Mouse (Mus musculus) heart, embryonic 12.5 days (tissue): Measurements from ENCODE around the gene Spdl1. TPM values are rescaled to one million over a fixed set of nuclear protein-coding genes. Genes with fewer than 3 reads are reported as not detected.
"Not testable (repeated sequence)": the region's sequence is repeated elsewhere in the genome, so short reads cannot be mapped to it uniquely, and the experiment has no call there.

Experiments
- ATAC-seq: fragments of 200-750 bp; cut with Nextera tagmentation; 2 replicates; pipeline ENCODE4 v1.8.0; 2017; ENCODE audit warnings: moderate TSS enrichment, moderate library complexity; ENCODE audit not compliant: insufficient number of reproducible peaks, low FRiP score
- H3K27ac ChIP-seq: fragments of 300-500 bp; sonication (generic); 2 replicates; pipeline ENCODE4 v1.5.1; 2016; ENCODE audit warnings: mild to moderate bottlenecking, moderate library complexity; ENCODE audit not compliant: poor library complexity, severe bottlenecking
- H3K27me3 ChIP-seq: fragments of 300-500 bp; sonication (generic); replicated peaks from 2 replicates; pipeline ENCODE4 v1.6.1; 2016; ENCODE audit warnings: mild to moderate bottlenecking, moderate library complexity
- H3K36me3 ChIP-seq: fragments of 300-500 bp; sonication (generic); 2 replicates; pipeline ENCODE4 v1.6.1; 2016; ENCODE audit warnings: mild to moderate bottlenecking, moderate library complexity
- H3K4me1 ChIP-seq: fragments of 300-500 bp; sonication (generic); replicated peaks from 2 replicates; pipeline ENCODE4 v1.6.1; 2016; ENCODE audit warnings: mild to moderate bottlenecking
- H3K4me2 ChIP-seq: fragments of 300-500 bp; sonication (generic); 2 replicates; pipeline ENCODE4 v1.6.1; 2016; ENCODE audit warnings: mild to moderate bottlenecking, moderate library complexity
- H3K4me3 ChIP-seq: fragments of 300-500 bp; sonication (generic); 2 replicates; pipeline ENCODE4 v1.5.1; 2016; ENCODE audit warnings: mild to moderate bottlenecking
- H3K9ac ChIP-seq: fragments of 300-500 bp; sonication (generic); 2 replicates; pipeline ENCODE4 v1.6.1; 2016; ENCODE audit warnings: mild to moderate bottlenecking, moderate library complexity
- H3K9me3 ChIP-seq: fragments of 300-500 bp; sonication (generic); replicated peaks from 2 replicates; pipeline ENCODE4 v1.6.1; 2016; ENCODE audit warnings: mild to moderate bottlenecking, moderate library complexity
- WGBS: fragments of 180-500 bp; shearing (Covaris S2); methylation state at CpG from one replicate; pipeline ENCODE4 v1.1.7; 2016; 5-methylcytosine and 5-hydroxymethylcytosine counted together
- polyA plus RNA-seq: library from polyadenylated mRNA; unstranded; fragments of >200 nt; fragmentation: Nextera tagmentation; extraction: Ambion mirVana; gene quantifications from 2 replicates; pipeline ENCODE4 v1.2.1, GENCODE M21; 2016

The Spdl1 gene
- polyA plus RNA-seq, 1 experiment from 2014 or later = 19.2 TPM

DNA sequence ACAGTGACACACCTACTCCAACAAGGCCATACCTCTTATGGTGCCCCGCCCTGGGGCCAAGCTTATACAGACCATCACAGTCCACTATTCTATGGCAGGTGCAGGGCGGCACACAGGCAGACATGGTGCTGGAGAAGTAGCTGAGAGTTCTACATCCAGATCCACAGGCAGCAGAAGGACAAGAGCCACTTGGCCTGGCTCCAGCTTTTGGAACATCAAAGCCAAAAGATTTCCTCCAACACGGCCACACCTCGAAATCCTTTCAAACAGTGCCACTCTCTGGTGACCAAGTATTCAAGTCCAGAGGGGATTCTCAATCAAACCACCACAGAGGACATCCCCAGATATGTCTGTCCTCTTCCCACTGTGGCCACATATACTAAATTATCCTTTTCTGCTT lies 28.4 kb downstream of the Spdl1 start:
- H3K27ac ChIP-seq, H3K36me3 ChIP-seq, H3K9me3 ChIP-seq, ATAC-seq, H3K27me3 ChIP-seq, H3K4me1 ChIP-seq, H3K4me3 ChIP-seq, H3K4me2 ChIP-seq, H3K9ac ChIP-seq: not testable (repeated sequence)
- 75% methylated on average over 4 of the region's 4 CpGs for WGBS

DNA sequence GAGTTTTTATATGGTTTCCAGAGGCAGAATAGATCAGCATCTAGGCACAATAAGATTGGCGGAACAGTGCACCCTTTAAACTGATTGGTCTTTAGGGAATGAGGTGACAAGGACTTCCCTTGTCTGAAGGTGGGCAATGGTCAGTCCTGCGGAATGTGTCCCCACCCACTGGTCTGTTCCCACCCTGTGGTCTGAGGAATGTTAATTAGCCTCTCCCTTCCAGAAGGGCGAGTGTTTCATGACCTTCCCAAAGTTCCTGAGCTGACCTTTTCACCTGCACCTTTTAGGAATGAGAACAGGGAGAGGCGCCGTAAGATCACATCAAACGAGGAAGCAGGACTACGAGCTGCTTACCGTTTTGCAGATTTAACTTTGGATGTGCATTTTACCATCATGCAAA lies 35.4 kb downstream of the Spdl1 start:
- H3K36me3 ChIP-seq, H3K9ac ChIP-seq, H3K4me3 ChIP-seq, H3K9me3 ChIP-seq, H3K27me3 ChIP-seq, H3K4me2 ChIP-seq, H3K27ac ChIP-seq, H3K4me1 ChIP-seq, ATAC-seq: not testable (repeated sequence)
- 50% methylated on average over 8 of the region's 8 CpGs for WGBS

DNA sequence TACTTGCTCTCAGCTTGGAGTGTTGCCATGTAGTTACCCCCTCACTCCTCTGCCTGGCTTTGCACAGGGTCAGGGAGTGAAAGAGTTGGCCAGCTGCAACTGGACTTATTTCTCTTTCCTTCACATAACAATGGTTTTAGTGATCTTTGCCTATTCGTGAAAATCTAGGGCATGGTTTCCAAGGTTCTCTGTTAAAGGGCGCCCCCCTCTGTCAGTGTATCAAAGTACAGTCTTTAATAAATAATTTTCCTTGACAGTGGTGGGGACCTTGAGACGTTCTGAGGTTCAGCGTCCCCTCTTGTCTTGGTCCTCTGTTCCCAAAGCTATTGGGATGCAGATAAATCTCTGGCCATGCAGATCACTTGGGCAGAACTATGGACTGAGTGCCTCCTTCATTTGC lies 37.3 kb downstream of the Spdl1 start:
- Histone ChIP-seq H3K36me3 (no peaks in the 10 kb centered on the region), H3K4me1 (no peaks in the 10 kb centered on the region), H3K4me2 (no peak overlapping the region), H3K9me3 (no peaks in the 10 kb centered on the region), H3K4me3 (no peak overlapping the region), H3K27ac (no peak overlapping the region), H3K27me3 (no peaks in the 10 kb centered on the region), H3K9ac (no peak overlapping the region)
- no peak for ATAC-seq
- 29% methylated on average over 4 of the region's 4 CpGs for WGBS

DNA sequence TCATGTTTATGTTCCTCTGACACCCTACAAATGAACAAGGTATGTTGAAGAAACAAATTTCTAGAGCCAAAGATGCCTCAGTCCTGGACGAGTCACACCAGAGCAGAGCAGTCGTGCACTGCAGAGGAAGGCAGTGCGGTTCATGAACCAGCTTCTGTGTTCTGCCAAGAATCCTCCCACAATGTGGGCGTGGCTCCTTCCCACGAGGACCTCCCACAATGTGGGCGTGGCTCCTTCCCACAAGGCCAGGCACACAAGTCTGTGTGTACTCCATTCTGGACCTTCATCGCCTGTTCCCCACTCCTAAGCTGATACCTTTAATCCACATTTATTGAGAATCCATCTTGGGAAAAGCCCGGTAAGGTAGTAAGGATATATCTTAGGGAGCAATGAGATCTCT lies 41.6 kb downstream of the Spdl1 start:
- Histone ChIP-seq H3K4me2 (no peak overlapping the region), H3K4me1 (no peaks in the 10 kb centered on the region), H3K27me3 (no peaks in the 10 kb centered on the region), H3K9ac (no peak overlapping the region), H3K36me3 (no peaks in the 10 kb centered on the region), H3K4me3 (no peak overlapping the region), H3K27ac (no peak overlapping the region), H3K9me3 (no peaks in the 10 kb centered on the region)
- no peak for ATAC-seq
- 53% methylated on average over 8 of the region's 8 CpGs for WGBS

DNA sequence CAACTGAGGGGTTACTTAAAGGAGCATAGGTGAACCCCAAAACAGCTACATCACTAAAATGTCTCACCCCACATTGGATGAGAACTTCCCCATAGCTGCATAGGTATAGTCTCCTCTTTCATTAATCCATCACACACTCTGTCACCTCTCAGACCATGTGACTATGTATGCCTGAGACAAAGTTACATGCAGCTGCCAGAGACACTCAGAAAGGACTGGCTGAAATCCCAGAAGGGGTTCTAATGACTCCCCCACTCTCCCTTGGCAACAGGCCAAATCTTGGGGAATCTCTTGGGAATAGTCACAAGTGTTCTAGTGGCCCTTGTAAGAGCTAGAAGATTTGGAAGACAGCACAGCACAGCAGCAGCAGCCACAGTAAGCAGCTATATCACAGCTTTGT lies 48.6 kb downstream of the Spdl1 start:
- Histone ChIP-seq H3K9ac (no peak overlapping the region), H3K9me3 (no peaks in the 10 kb centered on the region), H3K36me3 (no peaks in the 10 kb centered on the region), H3K27ac (no peak overlapping the region), H3K4me1 (no peaks in the 10 kb centered on the region), H3K4me2 (no peak overlapping the region), H3K4me3 (no peak overlapping the region), H3K27me3 (no peaks in the 10 kb centered on the region)
- no peak for ATAC-seq

DNA sequence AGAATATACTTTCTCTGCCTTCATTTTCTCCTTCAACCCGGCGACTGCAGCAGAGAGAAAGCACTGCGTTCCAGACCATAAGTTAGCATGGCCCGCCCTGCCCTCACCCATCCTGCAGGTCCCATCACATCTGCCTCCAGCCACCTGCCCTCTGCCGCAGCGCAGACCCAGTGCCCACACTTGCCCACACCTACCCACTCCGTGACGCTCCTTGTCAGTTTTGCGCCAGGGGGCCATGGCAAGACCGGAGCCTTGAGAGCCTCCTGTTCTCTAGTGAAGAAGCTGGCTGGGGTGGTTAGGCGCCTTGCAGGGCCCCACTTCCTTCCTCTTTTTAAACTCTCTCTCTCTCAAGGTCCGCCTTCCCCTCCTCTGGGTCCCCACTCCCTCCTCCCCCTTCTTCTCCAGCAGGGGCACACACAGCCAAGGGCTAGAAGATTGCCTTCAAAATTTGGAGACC lies 49.8 kb downstream of the Spdl1 start, which contains the start of gene Dock2:
TSS of gene Dock2 (minus strand) at position 306 of the 457 bp plus-strand sequence.
- no peaks in the 10 kb centered on the region for H3K4me1 ChIP-seq
- no peak within 1 kb of the TSS for H3K4me3 ChIP-seq
- no peak within 1 kb of the TSS for H3K4me2 ChIP-seq
- no peak for ATAC-seq
- H3K36me3 ChIP-seq = no peaks in the 10 kb centered on the region
- no peaks in the 10 kb centered on the region for H3K9me3 ChIP-seq
- H3K27me3 ChIP-seq = no peaks in the 10 kb centered on the region
- 78% methylated on average over 12 of the region's 12 CpGs for WGBS
- H3K27ac ChIP-seq = no peak within 1 kb of the TSS
- H3K9ac ChIP-seq = no peak within 1 kb of the TSS

DNA sequence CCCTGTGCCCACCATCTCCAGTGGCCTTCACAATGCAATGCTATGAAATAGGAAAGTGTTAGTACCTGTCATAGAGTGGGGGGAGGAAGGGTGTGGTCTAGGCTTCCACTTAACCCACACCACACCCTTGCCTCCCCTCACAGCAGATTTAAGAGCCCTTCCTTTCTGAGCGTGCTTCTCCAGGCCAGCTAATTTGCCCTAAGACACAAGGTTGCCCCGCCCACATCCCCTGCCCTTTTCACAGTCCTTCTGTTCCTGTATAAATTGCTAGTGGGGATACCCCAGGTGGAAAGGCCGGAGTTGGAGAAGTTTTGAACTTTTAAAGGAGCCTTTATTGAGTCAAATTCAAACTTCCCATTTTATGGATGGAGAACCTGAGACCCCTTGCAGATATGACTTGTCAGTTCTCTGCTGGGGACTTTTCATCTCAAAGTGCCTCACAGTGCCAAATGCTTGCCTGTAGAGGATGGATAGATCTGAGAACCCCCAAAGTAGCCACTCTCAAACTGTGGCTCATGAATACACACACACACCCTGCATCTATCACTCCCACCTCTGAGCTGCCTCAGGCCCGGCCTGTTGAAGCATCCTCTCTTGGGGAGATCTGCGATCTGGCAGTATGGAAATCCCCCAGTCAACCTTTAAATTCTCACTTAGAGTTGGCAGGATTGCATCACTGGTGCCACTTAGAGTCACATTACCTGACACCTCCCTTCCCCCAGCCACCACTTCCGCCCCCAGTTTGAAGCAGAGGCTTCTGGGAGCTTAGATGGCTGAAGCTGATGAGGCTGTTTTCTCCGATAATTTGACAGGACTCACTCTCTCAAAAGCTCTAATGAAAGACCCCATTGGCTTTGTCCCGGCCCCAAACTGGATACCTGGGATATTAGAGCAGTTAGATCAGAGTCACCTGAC lies 50.7 kb downstream of the Spdl1 start:
- Histone ChIP-seq H3K9me3 (no peaks in the 10 kb centered on the region), H3K4me2 (no peak overlapping the region), H3K27me3 (no peaks in the 10 kb centered on the region), H3K9ac (no peak overlapping the region), H3K4me1 (no peaks in the 10 kb centered on the region), H3K27ac (no peak overlapping the region), H3K4me3 (no peak overlapping the region), H3K36me3 (no peaks in the 10 kb centered on the region)
- ATAC-seq = no peak
- WGBS = 63% methylated on average over 8 of the region's 8 CpGs

DNA sequence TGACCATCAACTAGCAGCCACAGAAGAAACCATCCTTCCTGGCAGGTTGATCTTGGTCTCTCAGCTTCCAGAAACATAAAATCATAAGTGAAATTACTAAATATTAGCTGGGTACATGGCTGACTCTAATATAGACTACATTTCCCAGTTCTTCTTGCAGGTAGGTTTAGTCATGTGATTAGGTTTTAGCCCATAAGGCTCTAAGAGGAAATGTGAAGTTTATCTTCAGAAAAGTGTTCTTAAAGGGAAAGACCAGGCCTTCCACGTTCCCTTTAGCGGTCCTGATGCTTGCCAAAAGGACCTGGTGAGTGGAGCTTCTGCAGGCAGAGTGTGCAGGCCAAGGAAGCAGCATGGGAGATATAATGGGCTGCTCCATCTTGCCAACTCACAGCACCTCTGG lies 52.7 kb downstream of the Spdl1 start:
- 71% methylated on average over 2 of the region's 2 CpGs for WGBS
- H3K4me3 ChIP-seq = no peak overlapping the region

DNA sequence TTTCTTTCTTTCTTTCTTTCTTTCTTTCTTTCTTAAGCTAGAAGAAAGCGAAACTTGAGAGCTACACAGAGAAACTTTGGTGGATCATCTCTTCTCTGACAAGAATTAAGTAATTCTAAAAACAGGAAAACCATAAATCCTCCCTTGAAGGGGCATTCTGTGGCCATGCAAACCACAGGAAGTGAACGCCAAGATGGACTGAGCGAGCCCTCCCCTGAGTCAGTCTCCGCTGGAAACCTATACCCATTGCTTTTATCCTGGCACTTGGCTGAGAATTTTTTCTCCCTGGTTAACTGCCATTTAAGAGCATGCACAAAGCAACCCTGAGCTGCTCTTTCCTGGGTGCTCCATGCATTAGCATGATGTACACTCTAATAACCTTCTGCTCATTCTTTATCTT lies 53.5 kb downstream of the Spdl1 start:
- Histone ChIP-seq H3K27me3 (no peaks in the 10 kb centered on the region), H3K4me1 (no peaks in the 10 kb centered on the region), H3K4me2 (no peak overlapping the region), H3K4me3 (no peak overlapping the region), H3K36me3 (no peaks in the 10 kb centered on the region), H3K27ac (no peak overlapping the region), H3K9ac (no peak overlapping the region), H3K9me3 (no peaks in the 10 kb centered on the region)
- 73% methylated on average over 4 of the region's 4 CpGs for WGBS
- ATAC-seq = no peak

More for the DNA sequence above, 52.7 kb downstream of the Spdl1 start:
- no peaks in the 10 kb centered on the region for H3K4me1 ChIP-seq
- H3K27ac ChIP-seq = no peak overlapping the region
- H3K27me3 ChIP-seq = no peaks in the 10 kb centered on the region
- no peak for ATAC-seq
- no peaks in the 10 kb centered on the region for H3K9me3 ChIP-seq
- no peaks in the 10 kb centered on the region for H3K36me3 ChIP-seq
- no peak overlapping the region for H3K9ac ChIP-seq
- no peak overlapping the region for H3K4me2 ChIP-seq

DNA sequence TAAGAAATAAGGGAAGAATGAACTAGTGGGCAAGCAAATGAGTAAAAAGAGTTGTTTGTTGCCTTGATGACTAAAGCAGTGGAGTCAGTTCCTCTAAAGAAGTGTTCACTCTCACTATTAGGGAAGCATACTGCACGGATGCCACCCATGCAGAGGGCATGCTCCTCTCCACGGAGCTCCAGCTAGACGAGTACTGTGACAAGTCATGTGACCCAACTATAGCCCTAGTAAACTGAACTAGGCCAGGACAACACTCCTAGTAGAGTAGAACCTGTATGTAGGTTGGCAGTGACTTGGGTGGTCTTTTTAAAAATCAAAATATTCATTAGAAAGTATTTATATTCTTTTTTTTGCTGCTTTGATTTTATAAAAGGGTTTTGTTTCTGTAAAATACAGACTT lies 55.1 kb downstream of the Spdl1 start:
- no peaks in the 10 kb centered on the region for H3K27me3 ChIP-seq
- no peaks in the 10 kb centered on the region for H3K4me1 ChIP-seq
- no peak overlapping the region for H3K4me3 ChIP-seq
- WGBS = 72% methylated on average over 3 of the region's 3 CpGs
- H3K9me3 ChIP-seq = no peaks in the 10 kb centered on the region
- H3K27ac ChIP-seq = no peak overlapping the region
- no peak overlapping the region for H3K9ac ChIP-seq
- H3K4me2 ChIP-seq = no peak overlapping the region
- ATAC-seq = no peak
- no peaks in the 10 kb centered on the region for H3K36me3 ChIP-seq

DNA sequence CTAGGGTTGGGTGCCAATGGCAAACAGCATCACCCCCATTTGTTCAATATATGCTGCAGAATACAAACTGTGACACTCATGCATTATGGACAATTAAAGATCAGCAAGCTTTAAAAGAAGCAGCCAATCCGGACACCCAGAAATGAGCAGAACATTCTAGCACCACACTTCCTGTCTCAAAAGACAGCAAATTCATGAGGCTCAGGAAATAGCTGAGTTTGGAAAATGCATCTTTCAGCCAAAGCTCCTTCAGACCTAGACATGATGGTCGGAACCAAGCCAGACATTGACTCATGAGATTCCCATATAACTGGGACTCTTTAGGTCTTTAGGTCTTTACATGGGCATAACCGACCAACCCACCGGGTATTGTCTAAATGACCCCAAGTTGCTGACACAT lies 55.9 kb downstream of the Spdl1 start:
- no peak for ATAC-seq
- WGBS = 80% methylated on average over 4 of the region's 4 CpGs

DNA sequence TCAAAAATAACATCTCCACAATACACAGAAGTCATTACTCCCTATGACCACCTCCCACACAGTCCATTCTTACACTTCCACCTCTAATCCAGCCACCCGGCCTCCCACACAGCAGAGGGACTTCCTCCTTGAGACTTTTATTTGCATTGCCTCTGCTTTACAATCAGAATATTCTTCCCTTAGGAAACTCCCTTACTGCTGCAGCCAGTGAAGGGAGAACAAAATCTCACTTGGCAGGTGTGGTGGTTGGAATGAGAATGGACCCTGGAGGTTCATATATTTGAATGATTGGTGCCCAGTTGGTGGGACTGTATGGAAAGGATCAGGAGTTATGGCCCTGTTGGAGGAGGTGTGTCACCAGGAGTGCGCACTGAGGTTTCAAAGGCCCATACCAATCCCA lies 57.4 kb downstream of the Spdl1 start:
- Histone ChIP-seq H3K9me3 (no peaks in the 10 kb centered on the region), H3K4me3 (no peak overlapping the region), H3K27ac (no peak overlapping the region), H3K27me3 (no peaks in the 10 kb centered on the region), H3K9ac (no peak overlapping the region), H3K4me2 (no peak overlapping the region), H3K36me3 (no peaks in the 10 kb centered on the region), H3K4me1 (no peaks in the 10 kb centered on the region)
- 65% methylated on average over 2 of the region's 2 CpGs for WGBS
- ATAC-seq = no peak

More for the DNA sequence above, 55.9 kb downstream of the Spdl1 start:
- H3K4me2 ChIP-seq = no peak overlapping the region
- no peak overlapping the region for H3K4me3 ChIP-seq
- no peaks in the 10 kb centered on the region for H3K36me3 ChIP-seq
- H3K4me1 ChIP-seq = no peaks in the 10 kb centered on the region
- no peak overlapping the region for H3K27ac ChIP-seq
- no peaks in the 10 kb centered on the region for H3K9me3 ChIP-seq
- no peak overlapping the region for H3K9ac ChIP-seq
- H3K27me3 ChIP-seq = no peaks in the 10 kb centered on the region
